Mouse (Mus musculus): ENCODE measurements at regions not wholly inside any gene's neighbourhood (a gene's known extent, or its start where the extent isn't known, plus 50 kb on each side); places are given as distances from the start of the nearest gene placed in this dataset.

DNA sequence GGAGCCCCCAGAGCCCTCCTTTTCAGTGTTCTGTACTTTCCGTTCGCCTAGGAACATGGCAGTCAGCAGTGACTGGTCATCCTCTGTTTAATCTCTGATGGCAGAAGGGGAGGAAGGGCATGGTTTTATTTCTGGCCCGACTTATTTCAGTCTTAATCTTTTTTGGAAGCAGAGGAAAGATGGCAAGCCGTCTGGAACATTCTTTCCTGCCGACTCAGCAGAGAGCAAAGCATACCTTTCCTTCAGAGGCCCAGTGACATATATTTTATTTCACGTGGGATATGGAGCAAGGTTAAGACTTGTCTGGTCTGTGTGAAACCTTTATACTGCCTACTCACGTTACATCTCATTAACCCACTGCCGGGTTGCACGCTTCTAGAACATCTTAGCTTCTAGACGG lies 158.1 kb downstream of the Dyrk2 start:
- DNase-seq: no peak

DNA sequence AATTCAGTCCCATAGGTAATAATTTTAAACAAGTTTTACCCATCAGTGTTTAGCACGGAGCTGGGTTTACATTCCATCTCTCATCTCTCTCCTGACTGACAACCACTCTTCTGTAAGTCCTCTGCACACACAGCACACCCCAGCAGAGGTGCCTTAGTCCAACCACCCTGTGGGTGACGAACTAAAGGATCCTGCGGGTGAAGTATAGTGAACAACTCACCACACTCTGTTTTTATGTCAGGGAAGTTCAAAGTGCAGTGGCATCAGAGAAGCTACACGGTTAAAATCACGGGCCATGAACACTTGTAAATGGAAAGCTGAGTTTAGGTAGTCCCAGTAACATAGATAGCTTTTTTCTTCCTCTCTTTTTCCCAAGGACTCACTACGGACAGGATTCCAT lies 157.1 kb downstream of the Dyrk2 start:
- DNase-seq: no peak

DNA sequence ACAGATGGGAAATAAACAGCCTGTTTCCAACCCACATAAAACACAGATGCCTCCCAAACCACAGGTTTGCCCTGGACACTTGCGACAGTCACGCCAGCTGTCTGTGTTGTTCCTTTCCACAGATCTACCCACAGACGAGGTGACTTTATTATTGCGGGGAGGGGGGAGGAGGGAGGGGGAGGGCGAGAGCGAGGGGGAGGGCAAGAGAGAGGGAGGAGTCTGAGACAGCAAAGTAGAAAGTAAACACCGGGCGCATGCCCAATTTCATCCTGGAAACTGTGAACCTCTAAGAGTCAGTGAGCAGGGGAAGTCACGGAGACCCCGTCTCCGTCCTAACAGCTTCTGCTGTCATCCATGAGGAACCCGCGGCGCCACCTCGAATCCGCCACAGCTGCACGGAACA lies 155.8 kb downstream of the Dyrk2 start:
- DNase-seq: no peak

DNA sequence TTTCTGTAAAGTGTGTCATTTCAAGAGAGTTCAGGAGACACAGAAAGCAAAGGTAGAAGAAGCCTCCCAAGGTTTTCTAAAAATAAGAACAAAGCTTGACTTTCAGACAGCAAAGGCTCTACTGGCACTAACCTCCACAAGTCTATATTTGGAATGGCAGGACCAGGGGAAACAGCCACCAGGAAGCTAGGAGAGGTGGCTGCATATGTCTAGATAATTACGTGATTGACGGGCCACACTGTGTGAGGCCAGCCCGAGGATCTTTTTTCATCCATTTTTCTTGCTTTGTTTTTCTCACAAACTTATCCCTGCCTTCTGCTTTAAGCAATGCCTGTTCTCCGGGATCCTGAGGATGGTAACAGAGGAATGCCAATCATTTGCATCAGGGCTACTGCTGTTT lies 155.4 kb downstream of the Dyrk2 start:
- DNase-seq: no peak

DNA sequence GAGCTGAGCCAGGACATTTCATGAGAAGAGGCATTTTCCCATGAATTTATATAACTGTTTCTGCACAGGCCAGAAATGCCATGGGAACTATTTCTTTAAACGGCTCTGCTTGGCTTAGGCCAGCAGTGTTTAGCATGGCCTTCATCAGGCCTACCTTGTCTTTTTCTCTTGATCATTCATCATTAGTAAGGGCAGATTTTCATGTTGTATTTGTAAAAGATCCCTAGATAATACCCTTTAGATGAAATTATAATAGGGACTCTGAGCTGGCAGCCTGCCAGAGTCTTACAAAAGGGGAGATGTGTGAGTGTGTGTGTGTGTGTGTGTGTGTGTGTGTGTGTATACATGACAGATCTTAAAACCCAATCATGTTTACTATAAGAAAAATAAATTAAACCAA lies 149.4 kb downstream of the Dyrk2 start:
- no peak for DNase-seq

DNA sequence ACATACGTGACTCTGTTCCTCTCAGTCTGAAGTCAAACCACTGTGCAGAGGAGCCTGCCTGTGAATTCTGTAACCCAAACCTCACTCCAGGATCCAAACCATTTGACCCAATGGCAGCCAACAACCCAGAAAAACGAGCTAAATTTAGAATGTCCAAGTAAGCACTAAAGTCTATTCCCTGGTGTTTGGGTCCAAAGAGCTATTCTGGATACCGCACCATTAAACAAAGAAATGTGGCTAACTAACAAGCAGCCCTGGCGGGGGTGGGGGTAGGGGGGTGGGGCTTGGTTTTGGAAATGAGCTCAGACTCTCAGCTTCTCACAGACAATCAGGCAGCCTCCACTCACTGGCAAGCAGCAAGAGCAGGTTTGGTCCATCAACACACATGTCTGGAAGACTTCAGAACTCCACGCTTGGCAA lies 147.9 kb downstream of the Dyrk2 start:
- no peak for DNase-seq

DNA sequence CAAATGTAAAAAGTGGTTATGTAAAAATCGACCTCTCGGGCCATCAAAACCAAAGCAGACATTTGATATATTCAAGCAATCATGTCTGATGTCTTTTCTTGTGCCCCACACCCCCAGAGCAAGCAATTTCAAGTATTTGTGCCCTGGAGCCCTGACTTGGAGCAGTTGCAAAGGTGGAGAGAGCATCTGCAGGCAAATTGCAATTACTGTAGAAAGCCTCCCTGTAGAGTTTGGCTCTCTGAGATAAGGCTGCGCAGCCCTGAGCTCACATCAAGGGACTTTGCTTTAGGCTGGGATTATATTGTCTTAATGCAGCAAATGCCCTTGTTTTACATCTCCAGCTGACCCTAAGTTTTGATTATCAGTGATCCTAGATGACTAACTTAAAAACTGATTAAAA lies 147.3 kb downstream of the Dyrk2 start:
- no peak for DNase-seq

DNA sequence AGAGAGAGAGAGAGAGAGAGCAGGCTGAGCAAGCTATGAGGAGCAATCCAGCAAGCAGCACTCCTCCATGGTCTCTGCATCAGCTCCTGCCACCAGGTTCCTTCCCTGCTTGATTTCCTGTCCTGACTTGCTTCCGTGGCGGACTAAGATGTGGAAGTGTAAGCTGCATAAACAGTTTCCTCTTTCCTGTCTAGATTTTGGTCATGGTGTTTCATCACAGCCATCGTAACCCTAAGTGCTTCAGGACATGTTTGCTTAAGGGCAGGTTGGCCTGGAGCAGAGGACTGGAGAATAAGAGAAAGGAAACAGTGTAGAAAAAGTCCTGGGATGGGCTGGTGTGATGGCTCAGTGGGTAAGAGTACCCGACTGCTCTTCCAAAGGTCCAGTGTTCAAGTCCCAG lies 133.9 kb downstream of the Dyrk2 start:
- DNase-seq: no peak

DNA sequence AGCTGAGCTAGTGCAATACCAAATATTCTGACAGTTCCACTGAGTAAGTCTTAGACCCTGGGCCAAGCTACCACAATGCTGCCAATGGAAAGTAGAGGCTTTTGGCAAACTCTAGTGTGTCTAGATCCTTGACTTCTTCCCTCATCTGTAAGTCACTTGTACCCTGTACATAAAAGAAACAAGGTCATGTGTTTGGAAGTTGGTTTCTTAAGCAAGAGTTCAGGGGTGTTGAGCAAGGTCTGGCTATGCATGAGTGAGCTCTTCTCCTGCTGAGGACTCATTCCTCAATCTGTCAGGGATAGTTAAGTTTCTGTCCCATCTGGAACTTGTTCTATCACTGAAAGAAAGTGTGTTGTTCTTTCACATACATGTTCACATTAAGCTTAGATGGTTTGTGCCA lies 132.9 kb downstream of the Dyrk2 start:
- DNase-seq: no peak

DNA sequence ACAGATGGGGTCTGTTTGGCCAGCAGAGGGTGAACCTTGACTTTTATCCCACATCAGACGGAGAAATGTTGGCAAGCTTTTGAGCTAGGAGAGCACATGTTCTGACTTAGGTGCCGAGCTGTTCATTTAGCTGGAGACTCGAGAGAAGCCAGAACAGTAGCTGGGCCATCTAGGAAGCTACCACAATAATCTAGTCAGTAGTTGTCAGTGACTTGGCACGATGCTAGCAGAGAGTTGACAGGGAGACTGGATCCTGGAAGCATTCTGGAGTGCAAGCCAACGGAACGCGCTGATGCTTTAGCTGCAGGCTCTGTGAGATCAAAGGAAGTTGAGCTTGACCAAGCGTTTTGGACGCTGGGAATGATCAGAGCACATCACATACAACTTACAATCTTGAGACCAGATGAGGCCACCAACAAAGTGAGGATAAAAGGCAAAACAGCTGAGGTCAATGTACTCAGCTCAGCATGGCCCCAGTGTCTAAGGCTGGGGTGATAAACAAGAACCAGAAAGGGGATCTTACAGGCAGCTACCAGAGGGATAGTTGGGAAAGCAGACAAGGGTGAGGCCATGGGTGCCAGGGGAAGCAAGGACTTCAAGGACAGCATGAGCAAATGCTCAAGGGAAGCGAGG lies 130.0 kb downstream of the Dyrk2 start:
- DNase-seq: no peak

DNA sequence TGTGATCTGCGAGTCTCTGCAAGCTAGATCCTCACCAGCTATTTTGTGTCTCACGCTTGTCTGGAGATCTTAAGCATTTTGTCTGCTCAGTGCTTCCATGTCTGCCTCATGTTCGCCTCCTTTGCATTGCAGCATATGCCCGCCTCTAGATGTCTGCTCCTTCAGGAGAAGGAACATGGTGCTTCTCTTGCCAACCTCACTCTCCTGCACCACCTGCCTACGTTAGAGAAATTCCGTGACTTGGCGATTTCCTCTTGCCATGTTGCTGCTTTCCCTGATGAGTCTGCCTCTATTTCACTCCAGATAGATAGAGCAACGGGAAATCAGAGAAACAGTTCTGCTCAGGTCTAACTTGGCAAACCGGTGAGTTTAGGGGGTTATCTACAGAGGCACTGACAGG lies 126.2 kb downstream of the Dyrk2 start:
- no peak for DNase-seq

DNA sequence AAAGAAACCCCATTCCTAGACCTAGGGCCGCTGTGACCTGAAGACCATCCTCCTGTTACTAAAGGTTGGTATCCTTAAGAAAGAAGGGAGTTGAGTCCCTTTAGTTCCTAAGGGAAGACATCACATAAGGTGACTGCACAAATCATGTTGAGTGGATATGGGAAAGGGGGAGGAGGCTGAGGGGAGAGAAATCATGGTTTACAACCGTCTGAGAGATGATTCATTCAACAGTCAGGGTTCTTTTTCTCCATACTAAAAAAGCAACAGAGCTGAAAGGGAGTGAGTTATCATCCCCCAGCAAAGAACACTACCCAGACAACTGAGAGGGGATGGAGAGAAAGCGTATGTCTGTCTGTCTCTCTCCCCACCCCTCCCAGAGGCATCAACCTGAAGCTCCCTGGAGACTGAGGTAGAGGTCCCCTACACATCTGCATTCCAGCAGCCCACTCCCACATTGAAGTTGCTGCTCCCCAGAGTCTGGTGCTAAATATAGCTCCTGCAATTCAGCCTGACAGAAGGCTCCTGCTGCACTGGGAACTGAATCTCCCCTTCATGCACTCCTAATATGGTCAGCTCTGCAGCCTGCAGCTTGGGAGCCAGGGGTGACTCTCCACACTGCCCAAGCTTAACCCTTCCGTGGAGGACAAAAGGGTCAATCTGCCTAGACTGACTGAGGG lies 123.2 kb downstream of the Dyrk2 start:
- DNase-seq: no peak

DNA sequence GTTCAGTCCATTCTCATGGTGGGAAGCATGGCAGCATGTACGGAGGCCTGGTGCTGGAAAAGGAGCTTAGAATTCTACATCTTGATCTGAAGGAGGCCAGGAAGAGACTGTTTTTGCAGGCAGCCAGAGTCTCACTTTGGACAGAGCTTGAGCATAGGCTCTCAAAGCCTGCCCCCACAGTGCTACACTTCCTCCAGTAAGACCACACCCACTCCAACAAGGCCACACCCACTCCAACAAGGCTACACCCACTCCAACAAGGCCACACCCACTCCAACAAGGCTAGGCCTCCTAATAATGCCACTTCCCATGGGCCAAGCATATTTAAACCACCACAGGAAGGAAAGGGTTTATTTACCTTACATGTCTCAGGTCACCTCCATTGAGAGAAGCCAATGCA lies 121.0 kb downstream of the Dyrk2 start:
- DNase-seq: no peak

DNA sequence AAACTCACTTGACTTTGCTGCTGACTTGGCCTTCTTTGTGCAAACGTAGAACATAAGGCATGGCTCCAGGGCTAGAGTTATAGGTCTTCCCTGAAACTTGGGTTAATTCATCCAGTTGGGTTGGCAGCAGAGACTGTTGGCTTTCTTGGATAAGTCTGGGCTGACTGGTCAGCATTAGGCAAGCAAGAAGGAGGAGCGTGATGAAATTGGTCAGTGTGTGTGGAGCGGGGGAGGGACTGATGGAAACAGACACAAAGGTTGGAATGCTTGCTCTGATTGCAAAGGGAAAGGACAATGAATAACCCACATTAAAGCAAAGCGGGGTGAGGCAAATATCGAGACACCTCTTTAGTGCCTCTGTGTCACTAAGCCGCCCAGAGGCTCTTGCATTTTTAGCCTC lies 120.3 kb downstream of the Dyrk2 start:
- DNase-seq: no peak

DNA sequence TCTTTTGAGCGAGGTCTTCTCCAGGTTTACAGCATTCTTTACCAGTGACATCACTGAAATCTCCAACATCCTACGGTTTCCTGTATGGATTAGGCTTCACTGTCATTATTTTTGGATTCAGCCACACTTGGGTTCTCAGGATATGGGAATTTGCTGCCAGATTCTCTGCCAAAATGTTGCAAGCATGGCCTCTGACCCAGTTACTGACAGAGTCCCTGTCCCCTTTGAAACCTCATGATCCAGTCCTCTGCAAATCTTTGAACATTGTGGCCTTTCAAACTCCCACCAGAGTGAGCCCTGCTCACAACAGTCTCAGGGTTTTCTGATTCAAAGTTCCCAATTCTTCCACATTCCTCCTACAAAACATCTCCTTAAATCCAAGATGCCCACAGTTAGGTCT lies 118.9 kb downstream of the Dyrk2 start:
- no peak for DNase-seq

DNA sequence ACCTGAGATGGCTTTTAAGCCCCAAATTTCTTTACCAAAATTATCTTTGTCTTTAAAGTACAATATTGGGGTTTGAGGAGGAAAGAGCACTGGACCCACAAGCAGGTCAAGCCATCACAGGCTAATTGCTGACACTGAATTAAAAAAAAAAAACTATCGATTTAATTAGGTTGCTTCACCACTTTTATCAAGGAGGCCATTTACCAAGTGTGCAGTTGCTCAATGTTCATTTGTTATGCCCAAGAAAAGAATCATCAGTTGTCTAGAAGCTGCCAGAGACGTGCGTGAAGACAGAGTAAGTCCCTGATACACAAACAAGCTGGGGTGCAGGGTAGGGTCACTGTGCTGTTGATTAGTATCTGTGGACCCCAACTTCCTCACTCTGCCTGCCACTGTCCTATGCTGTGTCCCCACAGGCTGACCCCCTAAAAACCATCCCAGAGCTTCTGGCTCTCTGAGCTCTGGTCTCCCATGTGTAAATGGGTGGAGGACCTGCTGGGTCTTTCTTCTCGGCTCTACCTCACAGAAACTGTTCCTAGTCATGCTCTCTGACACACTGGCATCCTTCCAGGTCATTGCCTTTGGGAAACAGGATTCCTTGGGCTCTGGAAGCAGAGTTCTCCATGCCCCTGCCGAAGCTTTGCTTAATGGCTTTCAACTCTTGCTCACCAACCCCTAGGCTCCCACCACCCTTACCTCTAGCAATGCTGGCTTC lies 116.8 kb downstream of the Dyrk2 start:
- DNase-seq: no peak

DNA sequence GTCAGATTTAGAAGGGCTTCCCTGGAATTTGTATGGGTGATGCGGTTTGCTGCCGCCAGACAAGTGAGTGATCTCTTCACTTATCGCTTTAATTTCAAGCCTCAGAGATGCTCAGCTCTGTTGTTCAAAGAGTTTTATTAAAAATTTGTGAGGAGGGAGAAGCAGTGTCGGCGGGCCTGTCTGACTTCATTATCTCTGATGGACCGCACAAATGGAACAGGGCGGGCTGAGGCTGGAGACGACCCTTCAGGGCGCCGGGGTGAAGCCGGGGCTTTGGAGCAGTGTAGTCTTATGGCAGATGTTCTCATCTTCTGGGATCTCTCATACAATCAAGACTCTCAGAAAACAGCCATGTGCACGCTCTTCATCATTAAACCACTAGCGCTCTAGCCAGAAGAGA lies 115.2 kb downstream of the Dyrk2 start:
- DNase-seq: no peak

DNA sequence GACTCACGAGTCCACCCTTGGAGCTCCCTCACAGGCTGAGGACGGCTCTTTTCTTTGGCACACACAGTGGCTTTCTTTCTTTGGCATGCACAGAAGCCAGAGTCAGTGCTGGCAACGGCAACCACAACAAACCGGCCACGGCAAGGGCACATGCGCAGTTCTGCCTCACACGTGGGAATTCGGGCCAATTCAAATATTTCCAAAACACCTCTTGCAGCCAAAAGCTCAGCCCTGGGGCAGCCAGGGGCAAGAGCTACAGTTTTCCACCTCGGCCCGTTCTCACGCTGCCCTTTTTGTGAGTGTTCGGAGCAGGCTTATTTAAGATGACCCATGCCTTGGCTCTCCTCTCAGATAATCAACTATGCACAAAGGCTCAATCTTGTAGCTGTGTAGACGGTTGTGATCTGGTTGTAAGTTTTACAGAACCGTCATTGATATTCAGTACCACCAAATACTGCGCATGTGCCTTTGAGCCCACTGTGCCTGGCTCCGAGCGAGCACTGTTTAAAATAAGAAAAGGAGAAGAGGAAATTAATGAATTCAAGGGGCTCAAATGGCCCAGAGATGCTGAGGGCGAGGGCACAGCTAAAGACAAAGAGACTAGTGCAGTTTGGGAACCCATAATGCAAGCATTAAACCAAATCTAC lies 111.1 kb downstream of the Dyrk2 start:
- DNase-seq: no peak

DNA sequence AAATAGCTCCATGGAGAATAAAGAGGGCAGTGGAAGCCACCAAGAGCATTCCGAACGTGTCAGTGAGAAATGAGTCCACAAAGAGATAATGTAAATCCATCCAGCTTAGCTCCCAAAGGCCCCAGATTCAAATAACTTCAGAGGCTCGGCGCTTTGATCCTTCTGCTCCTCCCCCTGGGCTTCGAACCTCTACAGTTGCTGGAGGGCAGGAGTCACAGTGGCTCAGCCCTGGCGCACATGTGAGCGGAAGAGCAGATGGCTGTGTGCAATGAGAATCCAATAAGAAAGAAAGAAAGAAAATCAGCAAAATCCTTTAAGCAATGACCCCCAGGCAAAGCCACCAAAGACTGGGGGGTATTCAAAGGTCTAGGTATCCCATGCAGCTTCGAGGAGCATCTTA lies 109.6 kb downstream of the Dyrk2 start:
- DNase-seq: no peak

DNA sequence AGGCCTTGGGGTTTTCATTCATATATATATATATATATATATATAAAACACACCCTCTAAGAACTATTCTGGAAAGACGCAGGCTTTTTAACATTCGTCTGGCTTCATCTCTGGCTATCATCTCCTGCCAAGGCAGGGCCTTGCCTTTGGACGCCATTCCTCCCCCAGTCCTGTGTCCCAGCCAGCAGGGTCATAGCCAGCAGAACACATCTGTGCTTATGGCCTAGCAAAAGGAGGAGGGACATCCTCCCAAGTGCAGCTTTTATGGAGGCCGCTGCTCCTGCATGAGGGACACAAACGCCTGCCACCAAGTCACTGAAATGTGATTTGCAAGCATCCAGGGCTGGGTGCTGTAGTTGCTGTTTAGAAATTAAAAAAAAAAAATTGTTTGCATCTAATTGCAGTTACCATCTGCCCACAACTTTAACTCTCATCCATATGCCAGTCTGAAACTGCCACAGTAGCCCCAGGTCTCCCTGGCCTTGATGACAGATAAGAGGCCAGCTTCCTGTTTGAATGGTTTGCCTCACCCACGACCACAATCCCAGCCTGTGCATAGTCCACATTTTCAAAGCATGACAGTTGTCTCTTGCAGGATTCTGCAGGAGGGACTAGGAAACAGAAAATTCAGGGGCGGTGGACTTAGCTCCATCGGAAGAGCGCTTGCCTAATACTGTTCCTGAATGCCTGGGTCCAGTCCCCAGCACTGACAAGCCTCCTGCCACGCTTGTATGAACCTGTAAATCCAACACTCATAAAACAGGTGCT lies 108.7 kb downstream of the Dyrk2 start:
- no peak for DNase-seq

DNA sequence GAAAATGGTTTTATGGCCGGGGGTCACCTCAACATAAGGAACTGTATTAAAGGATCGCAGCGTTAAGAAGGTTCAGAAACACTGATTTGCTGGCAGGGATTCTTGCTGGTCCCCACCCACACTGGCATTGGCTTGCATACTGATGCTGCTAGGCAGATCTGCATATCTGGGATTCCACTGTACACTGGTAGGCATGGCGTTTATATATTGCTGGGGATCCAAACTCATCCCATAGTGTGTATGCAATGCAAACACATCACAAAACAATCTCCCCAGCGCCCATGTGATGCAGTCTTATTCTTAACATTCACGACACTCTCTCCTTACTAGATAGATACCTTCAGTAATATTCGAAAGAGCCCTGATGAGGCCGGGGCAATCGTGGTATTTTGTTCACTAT lies 105.0 kb downstream of the Dyrk2 start:
- no peak for DNase-seq

DNA sequence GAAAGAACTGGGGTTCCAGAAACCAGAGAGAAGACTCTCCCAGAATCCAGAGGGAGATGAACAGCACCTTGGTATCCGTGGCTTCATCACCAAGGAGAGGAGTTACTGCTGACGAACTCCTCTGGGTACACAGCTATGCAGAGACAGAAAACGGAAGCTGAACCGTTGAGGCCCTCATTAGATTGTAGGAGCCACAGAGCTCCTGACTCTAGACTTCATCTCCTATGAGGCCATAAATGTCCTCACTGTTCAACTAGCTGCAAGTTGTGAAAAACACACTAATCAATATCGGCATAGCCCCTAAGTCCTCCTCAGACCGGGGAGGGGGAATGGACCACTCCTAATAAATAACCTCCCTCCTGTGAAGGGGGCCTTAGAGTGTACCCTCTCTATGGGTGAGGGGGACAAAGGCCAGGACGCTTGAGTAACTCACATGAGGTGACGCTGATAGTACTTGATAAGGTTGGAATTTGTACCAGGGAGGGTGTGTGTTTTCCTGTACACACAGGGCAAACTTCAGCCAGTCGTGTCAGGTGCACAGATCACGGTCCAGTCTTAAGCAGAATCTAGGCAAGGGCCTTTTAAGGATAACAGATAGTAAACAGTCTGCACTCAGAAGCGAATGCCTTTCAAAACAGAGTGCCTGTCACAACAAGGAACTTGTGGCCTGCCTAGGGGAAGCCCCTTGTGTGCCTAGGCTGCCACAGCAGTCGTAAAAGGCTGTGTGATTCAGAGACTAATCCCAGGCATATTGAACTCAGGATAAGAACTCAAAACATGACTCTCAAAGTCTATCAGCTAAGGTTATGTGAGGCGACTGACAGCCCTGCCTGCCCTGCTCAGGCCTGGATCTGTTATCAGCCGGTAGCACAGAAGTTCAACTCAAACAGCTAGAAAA lies 104.2 kb downstream of the Dyrk2 start:
- no peak for DNase-seq
